Mouse (Mus musculus) induced T-regulatory cell, adult 2 months (primary cell): ENCODE measurements around the gene Tmem211.
A peak's percentile ranks its signal among the peaks of the same experiment; 100 is the strongest.

Source experiments
- DNase-seq: peaks from one replicate; pipeline ENCODE4 v3.0.0-alpha.2; 2012; ENCODE audit warnings: low read depth

Gene Tmem211

DNA sequence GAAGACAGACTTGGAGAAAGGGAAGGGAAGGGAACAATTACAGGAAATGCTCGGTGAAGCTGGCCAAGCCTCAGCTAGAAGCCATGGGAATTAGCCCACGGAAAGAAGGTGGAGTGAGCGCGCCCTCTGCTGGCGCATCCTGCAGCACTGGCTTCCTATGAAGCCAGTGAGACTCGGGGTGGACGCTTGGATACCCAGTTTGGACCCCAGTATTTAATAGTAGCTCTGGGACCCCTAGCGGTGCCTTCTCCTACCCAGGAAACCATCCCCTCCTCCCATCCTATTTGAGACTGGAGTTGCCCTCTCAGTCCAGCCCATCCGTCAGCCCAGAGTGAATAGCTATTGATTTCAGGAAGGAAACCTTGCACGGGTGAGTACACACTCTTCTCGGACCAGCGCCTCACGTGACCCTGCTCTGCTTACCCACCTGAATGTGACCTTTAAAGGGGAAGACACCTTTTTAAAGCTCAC, at the start of gene Tmem211:
TSS of gene Tmem211 (plus strand) at position 278 of the 471 bp plus-strand sequence.
- DNase-seq, result peak; percentile 51

GRCm38 (mm10) chr5:113179451-113179842, 47.3 kb upstream of the Tmem211 start:
- DNase-seq, result no peak

- peak; percentile 60 for DNase-seq
Measured at GRCm38 (mm10) chr5:113179843-113180682, 46.6 kb upstream of the Tmem211 start.

DNA sequence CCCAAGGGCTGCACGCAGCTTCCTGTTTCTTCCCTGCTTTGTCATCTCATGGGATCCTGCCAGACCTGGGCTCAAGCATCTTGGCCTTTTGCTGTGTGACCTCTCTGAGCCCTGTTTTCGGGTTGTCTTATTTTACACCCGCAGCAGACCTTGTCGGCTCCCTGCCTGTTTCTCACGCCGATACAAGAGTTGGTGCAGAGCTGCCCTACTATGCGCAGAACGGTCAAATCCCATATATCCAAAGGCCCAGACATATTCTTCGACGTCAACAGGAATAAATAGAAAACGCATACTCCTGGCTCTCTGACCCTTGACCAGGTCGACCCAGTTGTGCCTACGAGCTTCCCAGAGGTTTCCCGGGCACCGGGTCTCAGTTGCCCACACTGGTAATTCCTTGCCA, 46.0 kb upstream of the Tmem211 start:
- no peak for DNase-seq

DNA sequence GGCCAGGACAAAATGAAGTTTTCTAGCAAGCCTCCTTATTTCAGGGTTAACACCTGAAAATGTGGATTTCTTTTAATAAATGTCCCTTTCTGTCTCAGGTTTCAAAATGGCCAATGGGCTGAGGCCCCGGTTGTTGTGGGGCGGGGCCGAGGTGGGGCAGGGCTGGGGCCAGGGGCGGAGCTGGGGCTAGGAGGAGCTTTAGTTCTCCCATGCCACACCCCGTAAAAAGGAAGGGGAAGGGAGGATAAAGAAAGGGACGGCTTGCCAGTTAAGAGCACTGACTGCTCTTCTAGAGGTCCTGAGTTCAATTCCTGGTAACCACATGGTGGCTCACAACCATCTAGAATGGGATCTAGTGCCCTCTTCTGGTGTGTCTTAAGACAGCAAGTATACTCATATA, 45.3 kb upstream of the Tmem211 start:
- DNase-seq, result no peak

DNA sequence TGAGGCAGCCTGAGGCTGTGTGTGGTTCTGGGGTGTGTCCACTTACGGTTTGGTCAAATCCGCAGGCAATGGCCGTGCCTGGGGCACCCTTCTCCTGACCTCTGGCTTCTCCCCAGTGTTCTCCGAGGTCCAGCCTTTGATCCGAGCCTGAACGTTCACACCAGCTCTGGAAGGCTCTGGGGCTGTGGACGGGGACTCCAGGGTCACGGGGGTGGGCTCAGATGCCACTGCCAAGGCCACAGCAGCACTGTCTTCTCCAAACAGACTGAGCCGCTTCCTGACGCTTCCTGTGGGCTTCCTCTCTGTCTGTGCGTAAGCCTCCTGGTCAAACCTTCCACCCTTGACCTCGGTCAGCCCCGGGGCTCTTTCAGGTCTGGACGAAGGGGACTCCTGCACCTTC, 36.2 kb upstream of the Tmem211 start:
- no peak for DNase-seq

GRCm38 (mm10) chr5:113191901-113192300, 34.8 kb upstream of the Tmem211 start:
- DNase-seq, result no peak

- DNase-seq, result no peak
Measured at GRCm38 (mm10) chr5:113193762-113194161, 32.9 kb upstream of the Tmem211 start.

DNA sequence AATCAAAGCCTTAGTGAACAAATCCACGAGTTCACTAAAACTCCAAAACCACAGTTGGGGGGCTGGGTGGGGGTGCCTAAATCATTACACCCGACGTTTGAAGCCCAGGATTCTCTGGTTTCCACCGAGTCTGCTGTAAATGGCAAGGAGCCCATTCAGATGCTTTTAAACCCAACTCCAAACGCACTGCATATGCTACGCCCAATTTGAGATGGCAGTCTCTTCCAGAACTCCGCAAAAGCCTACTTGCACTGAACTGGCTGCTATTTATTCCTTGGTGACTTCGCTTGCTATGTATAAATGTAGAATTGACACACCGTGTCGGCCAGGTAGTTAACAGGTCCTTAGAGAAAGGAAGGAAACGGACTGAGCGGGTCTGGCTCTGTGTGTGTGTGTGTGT, 31.3 kb upstream of the Tmem211 start:
- DNase-seq, result no peak

GRCm38 (mm10) chr5:113195907-113196306, 30.8 kb upstream of the Tmem211 start:
- DNase-seq, result no peak

DNA sequence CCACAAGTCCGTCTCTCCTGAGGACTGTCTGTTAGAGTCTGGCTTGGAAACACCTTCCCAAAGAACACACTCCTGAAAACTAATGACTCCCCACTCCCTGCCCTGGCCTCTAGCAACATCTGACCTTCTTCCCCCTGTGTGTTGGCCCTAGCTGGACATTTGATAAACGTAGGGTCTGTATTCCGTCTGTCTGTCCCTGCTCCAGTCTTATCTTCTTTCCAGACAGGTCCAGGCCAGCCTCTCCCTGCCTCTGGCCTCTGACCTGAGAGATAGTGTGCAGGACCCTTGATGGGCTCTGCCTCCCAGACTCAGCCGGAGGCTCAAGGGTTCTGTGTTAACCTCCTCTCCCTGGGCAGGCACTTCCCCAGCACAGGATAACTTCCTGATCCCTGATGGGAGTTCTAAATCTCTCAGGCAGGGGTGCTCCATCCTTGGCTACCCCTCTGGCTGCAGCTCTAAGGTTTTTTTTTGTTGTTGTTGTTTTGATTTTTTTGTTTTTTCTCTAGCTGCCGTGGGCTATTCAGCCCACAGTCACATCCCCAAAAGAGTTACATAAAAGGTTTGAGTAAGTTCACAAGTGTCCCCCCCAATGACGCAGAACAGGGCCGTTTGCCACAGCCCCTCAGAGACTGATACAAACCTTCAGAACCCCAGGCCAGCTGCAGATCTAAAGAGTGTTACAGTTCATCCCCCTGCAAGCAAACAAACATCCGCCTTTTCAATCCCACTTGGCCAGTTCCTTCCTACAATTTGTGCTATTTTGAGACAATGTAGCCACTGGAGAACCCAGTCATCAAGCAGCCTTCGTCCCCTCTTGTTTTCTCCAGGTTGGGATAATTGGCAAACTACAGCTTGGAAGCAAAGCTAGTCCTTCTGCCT, 29.6 kb upstream of the Tmem211 start:
- DNase-seq, result no peak

DNA sequence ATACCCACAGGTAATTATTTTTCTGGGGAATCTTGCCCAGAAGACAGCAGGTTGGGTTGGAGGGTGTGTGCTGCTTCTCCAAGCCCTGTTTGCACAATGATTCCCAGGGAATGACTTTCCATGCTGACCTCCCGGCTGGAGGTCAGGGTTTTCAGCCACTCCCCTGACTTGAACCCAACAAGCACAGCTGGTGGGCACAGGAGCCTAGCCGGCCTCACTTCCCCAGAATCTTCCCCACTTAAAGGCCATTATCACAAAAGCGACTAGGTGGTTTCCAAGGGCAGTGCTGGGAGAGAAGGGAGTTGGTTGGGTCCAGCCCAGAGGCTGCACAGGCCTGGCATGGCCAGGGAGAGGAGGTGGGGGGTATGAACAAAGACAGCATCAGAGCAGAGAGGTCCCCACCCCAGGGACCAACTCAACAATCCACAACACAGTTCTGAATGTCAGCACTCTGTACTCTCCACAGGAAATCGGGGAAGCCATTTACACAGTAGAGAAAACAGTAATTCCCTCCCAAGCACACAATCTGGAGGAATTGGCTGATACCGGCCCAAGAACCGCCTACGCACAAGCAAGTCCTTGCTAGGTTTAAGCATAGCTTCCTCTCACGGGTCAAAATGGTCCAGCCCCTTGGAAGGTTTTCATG, 27.5 kb upstream of the Tmem211 start:
- DNase-seq, result no peak

GRCm38 (mm10) chr5:113199772-113200134, 27.0 kb upstream of the Tmem211 start:
- DNase-seq, result no peak

- no peak for DNase-seq
Measured at GRCm38 (mm10) chr5:113204193-113204592, 22.5 kb upstream of the Tmem211 start.

- no peak for DNase-seq
Measured at GRCm38 (mm10) chr5:113206670-113207352, 19.9 kb upstream of the Tmem211 start.

DNA sequence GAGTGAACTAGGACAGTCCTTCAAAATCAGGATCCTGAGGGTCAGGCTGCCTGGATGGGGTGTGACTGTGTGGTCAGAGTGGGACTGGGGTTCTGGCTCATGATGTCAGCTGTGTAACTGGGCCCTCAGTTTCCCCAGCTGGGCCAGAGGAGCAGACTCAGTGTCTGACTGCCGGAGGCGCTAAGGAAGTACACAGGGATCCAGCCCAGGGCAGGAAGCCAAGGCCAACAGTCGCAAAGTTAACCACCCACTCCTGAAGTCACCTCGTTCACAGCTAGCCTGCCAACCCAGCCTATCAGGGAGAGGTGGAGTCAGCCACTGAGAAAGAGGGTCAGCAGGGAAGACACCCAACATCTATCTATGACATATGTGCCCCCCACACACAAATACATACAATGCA, 18.7 kb upstream of the Tmem211 start:
- no peak for DNase-seq

DNA sequence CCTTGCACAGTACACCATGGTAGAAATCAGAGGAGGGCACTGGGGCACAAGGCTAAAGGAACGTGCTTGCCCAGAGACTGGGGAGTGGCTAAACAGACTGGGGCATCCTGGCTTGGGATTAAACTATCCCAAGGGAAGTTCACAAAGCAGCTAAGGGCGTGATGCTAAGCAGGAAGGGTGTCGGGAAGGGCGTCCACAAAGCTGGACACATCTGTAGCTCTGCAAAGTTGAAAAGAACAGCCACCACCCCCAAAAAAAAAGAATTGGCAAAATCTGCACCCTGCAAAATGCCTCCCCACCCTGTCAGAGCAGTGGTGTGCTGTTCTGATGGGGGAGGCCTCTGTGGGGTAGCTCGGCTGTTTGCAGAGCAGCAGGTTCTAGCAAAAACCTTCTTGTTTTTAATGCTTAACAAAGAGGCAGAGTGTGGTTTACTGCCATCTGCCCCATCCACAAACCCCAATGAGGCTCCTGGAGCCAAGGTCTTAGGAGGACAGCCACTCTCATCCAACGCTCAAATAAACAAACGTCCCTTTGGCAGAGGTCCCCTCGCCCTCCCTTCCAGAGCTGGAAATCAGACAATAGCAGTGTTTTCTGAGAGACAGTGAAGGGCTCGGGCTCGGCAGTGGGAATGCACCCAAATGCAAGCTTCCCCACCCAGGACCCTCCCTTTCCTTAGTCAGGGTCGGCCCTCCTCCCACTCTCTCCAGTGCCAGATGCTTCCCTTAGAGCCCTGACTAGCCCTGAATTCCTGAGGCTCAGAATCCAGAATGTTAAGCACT, 17.9 kb upstream of the Tmem211 start:
- no peak for DNase-seq

GRCm38 (mm10) chr5:113209401-113209750, 17.3 kb upstream of the Tmem211 start:
- DNase-seq, result no peak

DNA sequence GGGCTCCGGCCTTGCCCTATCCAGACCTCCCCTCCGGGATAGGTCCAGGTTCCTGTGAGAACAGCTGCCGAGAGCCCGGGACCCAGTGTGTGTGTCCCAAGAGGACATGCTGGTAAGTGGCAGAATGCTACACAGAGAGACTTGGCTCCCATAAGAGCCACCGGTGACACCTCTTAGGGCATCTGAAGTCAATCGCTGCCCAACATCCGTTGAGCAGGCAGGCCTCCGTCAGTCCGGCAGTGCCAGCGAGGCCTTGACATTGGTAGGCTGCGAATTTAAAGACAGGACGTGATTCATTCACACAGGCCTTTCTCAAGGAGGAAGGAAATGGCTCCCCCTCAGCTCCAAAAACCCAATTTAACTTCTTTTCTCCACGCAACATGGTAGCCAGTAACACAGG, 16.8 kb upstream of the Tmem211 start:
- DNase-seq, result no peak

- no peak for DNase-seq
Measured at GRCm38 (mm10) chr5:113210314-113210713, 16.4 kb upstream of the Tmem211 start.

DNA sequence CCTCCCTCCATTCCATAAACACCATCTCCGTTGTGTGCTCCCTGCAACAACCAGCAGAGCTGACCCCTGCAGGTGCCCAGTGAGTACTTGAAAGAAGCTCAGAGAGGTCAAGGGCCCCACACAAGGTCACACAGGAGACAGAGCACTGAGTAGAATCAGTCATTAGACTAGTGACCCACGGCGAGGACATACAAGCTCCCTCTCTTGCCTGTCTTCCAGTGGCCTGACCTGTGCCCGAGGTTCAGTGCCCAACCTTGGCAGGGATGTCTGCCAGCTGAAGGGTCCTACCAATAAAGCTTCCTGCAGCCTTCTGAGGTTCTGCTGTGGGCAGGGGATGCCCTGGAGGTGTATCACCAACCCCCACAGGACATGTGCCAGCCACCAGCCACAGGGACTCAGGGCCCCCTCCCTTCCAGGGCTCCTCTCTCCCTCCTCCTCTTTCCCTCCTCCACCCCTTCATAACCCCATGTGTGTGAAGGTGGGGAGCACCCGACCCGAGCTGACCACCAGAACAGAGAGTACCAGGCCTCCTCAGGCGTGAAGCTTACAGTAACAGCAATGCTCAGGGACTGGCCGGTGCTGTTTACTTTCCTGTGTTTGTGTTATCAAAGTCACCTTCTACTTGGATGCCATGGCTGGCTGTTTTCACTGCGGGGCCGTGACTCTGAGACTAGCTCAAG, 14.4 kb upstream of the Tmem211 start:
- no peak for DNase-seq
